Mouse (Mus musculus): Measurements from ENCODE around the gene Dot1l. TPM values are rescaled to one million over a fixed set of nuclear protein-coding genes. Genes with fewer than 3 reads are reported as not detected.
"Not testable (repeated sequence)": the region's sequence is repeated elsewhere in the genome, so short reads cannot be mapped to it uniquely, and the experiment has no call there.

Dot1l gene
- polyA plus RNA-seq, 1 experiment from 2014 or later: 9.9 TPM

DNA sequence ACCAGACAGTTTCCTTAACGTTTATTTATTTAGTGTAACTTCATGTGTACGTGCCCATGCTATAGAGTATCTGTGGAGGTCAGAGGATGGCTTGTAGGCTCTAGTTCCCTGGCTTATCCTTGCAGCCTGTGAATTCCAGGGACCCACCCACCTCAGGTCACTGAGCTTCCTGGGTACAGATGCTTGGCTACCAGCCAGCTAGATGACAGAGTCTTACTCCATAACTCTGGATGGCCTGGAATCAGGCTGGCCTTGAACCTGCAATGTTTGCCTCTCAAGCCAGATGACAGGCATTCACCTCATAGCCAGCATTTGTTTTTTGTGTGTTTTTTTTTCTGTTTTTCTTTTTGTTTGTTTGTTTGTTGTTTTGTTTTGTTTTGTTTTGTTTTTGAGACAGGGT is 62.2 kb downstream of the Dot1l start:
- no peak for TF ChIP-seq CTCF (IDR thresholded peaks at IDR 0.05; ENCODE audit: low read depth)
- no peaks in the 10 kb centered on the region for H3K9me3 ChIP-seq (replicated peaks; ENCODE audit: low read length)
- no peaks in the 10 kb centered on the region for H3K4me1 ChIP-seq (replicated peaks; ENCODE audit: insufficient read depth, low read length)
- H3K4me2 ChIP-seq (ENCODE audit: low read length): no peak overlapping the region
- no peak overlapping the region for H3K4me3 ChIP-seq (replicated peaks; ENCODE audit: low read depth, low read length)
- H3K27ac ChIP-seq: no peak overlapping the region
- WGBS: 49% methylated on average over 2 of the region's 2 CpGs
- DNase-seq (ENCODE audit: low spot score) (no peak), ATAC-seq (replicated peaks; ENCODE audit: low FRiP score, low read depth) (no peak)
- H3K36me3 ChIP-seq (ENCODE audit: insufficient read depth, low read length): no peaks in the 10 kb centered on the region
- H3K27me3 ChIP-seq (ENCODE audit: insufficient read depth, low read length): no peaks in the 10 kb centered on the region
- no peak overlapping the region for H3K9ac ChIP-seq (ENCODE audit: low read depth, low read length)

DNA sequence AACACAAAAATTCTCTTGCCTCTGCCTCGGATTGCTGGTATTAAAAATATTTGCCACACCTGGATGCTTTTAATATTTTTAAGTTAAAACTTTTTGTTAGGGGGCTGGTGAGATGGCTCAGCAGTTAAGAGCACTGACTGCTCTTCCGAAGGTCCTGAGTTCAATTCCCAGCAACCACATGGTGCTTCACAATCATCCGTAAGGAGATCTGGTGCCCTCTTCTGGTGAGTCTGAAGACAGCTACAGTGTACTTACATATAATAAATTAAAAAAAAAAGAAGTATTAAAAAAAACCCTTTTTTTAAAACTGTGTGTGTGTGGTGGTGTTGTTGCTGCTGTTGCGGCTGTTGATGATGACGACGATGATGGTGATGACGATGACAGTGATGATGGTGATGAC is 62.9 kb downstream of the Dot1l start:
- peak; percentile 59 for TF ChIP-seq CTCF (IDR thresholded peaks at IDR 0.05; ENCODE audit: low read depth)
- H3K9me3 ChIP-seq (replicated peaks; ENCODE audit: low read length); H3K36me3 ChIP-seq (ENCODE audit: insufficient read depth, low read length); H3K4me1 ChIP-seq (replicated peaks; ENCODE audit: insufficient read depth, low read length); ATAC-seq (replicated peaks; ENCODE audit: low FRiP score, low read depth); H3K27ac ChIP-seq; H3K27me3 ChIP-seq (ENCODE audit: insufficient read depth, low read length); H3K4me3 ChIP-seq (replicated peaks; ENCODE audit: low read depth, low read length); H3K9ac ChIP-seq (ENCODE audit: low read depth, low read length); H3K4me2 ChIP-seq (ENCODE audit: low read length); DNase-seq (ENCODE audit: low spot score): not testable (repeated sequence)
- WGBS: 84% methylated on average over 7 of the region's 7 CpGs

DNA sequence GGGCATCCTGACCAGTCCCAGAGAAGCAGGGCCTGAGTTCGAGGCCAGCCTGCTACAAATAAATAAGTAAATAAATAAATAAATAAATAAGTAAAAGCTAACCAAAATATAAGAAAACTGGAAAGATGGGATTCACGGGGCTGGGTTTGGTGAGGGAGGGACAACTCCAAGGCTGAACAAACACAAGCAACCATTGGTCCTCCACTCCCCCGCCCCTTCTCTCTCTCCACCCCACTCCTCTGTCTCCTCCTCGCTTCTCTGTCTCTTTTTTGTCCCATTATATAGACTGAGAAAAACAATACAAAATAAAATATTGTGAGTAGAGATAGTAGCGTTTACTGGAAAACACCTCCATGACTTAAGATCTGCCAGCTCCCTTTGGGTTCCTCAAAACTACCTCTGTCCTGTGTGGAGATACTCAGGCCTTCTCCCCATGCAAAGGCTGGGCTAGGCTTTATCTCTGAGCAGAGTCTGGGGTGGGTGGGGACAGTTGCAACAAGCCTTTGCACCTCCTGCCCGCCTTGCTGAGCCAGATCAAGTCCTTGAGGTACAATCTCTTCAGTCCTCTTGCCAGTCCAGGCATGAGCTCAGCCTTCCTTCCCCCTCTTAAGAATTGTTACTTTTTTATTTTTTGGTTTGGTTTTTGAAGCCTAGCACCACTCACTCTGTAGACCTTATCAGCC is 63.7 kb downstream of the Dot1l start:
- no peak for TF ChIP-seq CTCF (IDR thresholded peaks at IDR 0.05; ENCODE audit: low read depth)
- no peak overlapping the region for H3K9ac ChIP-seq (ENCODE audit: low read depth, low read length)
- H3K4me1 ChIP-seq (replicated peaks; ENCODE audit: insufficient read depth, low read length): 0 out of 2 replicates have a peak, but pooled peaks cover under 1% of the 10 kb centered on the region
- no peak for DNase-seq (ENCODE audit: low spot score)
- H3K36me3 ChIP-seq (ENCODE audit: insufficient read depth, low read length): no peaks in the 10 kb centered on the region
- H3K4me3 ChIP-seq (replicated peaks; ENCODE audit: low read depth, low read length): no peak overlapping the region
- H3K4me2 ChIP-seq (ENCODE audit: low read length): no peak overlapping the region
- WGBS: 52% methylated on average over 6 of the region's 6 CpGs
- ATAC-seq (replicated peaks; ENCODE audit: low FRiP score, low read depth): no peak
- H3K27me3 ChIP-seq (ENCODE audit: insufficient read depth, low read length): no peaks in the 10 kb centered on the region
- H3K27ac ChIP-seq: no peak overlapping the region
- H3K9me3 ChIP-seq (replicated peaks; ENCODE audit: low read length): no peaks in the 10 kb centered on the region

- 33% methylated on average over 3 of the region's 3 CpGs for whole genome bisulfite sequencing
- Histone ChIP-seq H3K36me3 (ENCODE audit: insufficient read depth, low read length) (no peaks in the 10 kb centered on the region), H3K9ac (ENCODE audit: low read depth, low read length) (no peak overlapping the region), H3K4me2 (ENCODE audit: low read length) (no peak overlapping the region), H3K4me1 (replicated peaks; ENCODE audit: insufficient read depth, low read length) (0 out of 2 replicates have a peak, but pooled peaks cover 3% of the 10 kb centered on the region), H3K27ac (no peak overlapping the region), H3K4me3 (replicated peaks; ENCODE audit: low read depth, low read length) (no peak overlapping the region), H3K27me3 (ENCODE audit: insufficient read depth, low read length) (no peaks in the 10 kb centered on the region), H3K9me3 (replicated peaks; ENCODE audit: low read length) (no peaks in the 10 kb centered on the region)
- ATAC-seq (replicated peaks; ENCODE audit: low FRiP score, low read depth) (no peak; the same call in 1 of the 2 replicates), DNase-seq (ENCODE audit: low spot score) (no peak)
- no peak for TF ChIP-seq CTCF (IDR thresholded peaks at IDR 0.05; ENCODE audit: low read depth)
Measured at GRCm38 (mm10) chr10:80819406-80819805, 64.4 kb downstream of the Dot1l start.

DNA sequence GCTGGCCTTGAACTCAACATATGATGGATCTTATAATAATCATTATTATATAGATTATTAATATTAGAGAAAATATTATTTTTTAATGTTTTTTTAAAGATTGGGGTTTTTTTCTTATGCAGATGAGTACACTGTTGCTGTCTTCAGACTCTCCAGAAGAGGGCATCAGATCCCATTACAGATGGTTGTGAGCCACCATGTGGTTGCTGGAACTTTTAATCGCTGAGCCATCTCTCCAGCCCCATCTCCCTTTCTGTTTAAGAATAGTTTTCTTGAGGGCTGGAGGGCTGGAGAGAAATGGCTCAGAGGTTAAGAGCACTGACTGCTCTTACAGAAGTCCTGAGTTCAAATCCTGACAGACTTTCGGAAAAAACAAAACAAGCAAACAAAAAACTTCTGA is 67.0 kb downstream of the Dot1l start:
- ATAC-seq (replicated peaks; ENCODE audit: low FRiP score, low read depth) (no peak), DNase-seq (ENCODE audit: low spot score) (peak; percentile 65)
- Histone ChIP-seq H3K27me3 (ENCODE audit: insufficient read depth, low read length) (no peaks in the 10 kb centered on the region), H3K9ac (ENCODE audit: low read depth, low read length) (no peak overlapping the region), H3K9me3 (replicated peaks; ENCODE audit: low read length) (no peaks in the 10 kb centered on the region), H3K36me3 (ENCODE audit: insufficient read depth, low read length) (no peaks in the 10 kb centered on the region), H3K4me3 (replicated peaks; ENCODE audit: low read depth, low read length) (no peak overlapping the region), H3K27ac (no peak overlapping the region), H3K4me1 (replicated peaks; ENCODE audit: insufficient read depth, low read length) (0 out of 2 replicates have a peak, but pooled peaks cover 3% of the 10 kb centered on the region), H3K4me2 (ENCODE audit: low read length) (no peak overlapping the region)
- WGBS: 48% methylated on average over 2 of the region's 2 CpGs
- TF ChIP-seq CTCF (IDR thresholded peaks at IDR 0.05; ENCODE audit: low read depth): peak; percentile 80

GRCm38 (mm10) chr10:80822528-80822927 is 67.5 kb downstream of the Dot1l start:
- H3K4me3 ChIP-seq (replicated peaks; ENCODE audit: low read depth, low read length): no peak overlapping the region
- no peak for ATAC-seq (replicated peaks; ENCODE audit: low FRiP score, low read depth)
- 86% methylated on average over 5 of the region's 5 CpGs for WGBS

More at GRCm38 (mm10) chr10:80822528-80822927, 67.5 kb downstream of the Dot1l start:
- Histone ChIP-seq H3K9ac (ENCODE audit: low read depth, low read length) (no peak overlapping the region), H3K27ac (no peak overlapping the region), H3K9me3 (replicated peaks; ENCODE audit: low read length) (no peaks in the 10 kb centered on the region), H3K4me2 (ENCODE audit: low read length) (no peak overlapping the region), H3K27me3 (ENCODE audit: insufficient read depth, low read length) (no peaks in the 10 kb centered on the region), H3K4me1 (replicated peaks; ENCODE audit: insufficient read depth, low read length) (0 out of 2 replicates have a peak, but pooled peaks cover 3% of the 10 kb centered on the region), H3K36me3 (ENCODE audit: insufficient read depth, low read length) (no peaks in the 10 kb centered on the region)
- no peak for DNase-seq (ENCODE audit: low spot score)
- no peak for TF ChIP-seq CTCF (IDR thresholded peaks at IDR 0.05; ENCODE audit: low read depth)

Data from kidney, postnatal 0 days (tissue).